Mouse (Mus musculus) brain, embryonic 18.5 days (tissue): ENCODE data around the gene Zdhhc22.

Source experiments
- DNase-seq: peaks from one replicate; pipeline ENCODE4 v3.0.0-alpha.2; 2012; ENCODE audit warnings: low read depth, low spot score

Zdhhc22 gene

DNA sequence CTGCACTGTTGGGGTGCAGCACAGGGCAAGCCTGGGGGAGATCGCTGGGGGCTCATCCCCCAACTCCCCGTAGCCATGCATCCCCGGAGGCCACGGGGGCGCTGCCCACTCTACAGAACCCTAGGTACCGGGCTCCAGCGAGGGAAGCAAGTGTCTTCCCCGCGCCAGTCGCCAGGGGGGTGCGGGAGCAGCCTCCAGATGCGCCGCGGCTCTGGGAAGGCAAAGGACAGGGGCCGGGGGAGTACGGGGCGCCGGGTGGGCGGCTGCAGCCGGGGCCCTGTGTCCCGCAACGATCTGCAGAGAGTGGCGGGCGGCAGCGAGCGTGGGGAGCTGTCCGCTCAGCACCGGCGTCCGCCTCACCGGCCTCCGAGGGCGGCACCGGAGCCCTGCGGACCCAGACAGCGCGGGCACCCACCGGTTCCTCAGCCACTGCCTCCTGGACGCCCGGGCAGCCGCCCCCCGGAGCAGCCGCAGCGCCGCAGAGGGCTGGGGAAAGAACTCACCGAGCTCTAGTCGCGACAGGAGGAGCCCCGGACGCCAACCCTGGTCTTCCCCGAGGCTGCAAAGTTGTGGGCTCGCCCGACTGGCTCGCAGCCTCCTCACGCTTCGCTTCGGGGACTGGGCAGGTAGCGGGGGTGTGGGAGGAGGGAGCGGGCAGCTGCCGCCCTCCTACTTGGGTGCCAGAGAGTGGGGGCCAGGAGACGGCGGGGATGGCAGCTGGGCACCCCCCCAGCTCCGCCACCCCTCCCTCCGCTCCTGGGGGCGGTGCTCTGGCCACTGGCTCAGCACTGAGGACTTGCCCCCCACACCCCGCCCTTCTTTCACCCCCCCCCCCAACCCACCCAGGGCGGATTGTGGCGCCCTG is at the start of gene Zdhhc22:
TSS of gene Zdhhc22 (minus strand) at position 541 of the 865 bp plus-strand sequence.
- no peak for DNase-seq

DNA sequence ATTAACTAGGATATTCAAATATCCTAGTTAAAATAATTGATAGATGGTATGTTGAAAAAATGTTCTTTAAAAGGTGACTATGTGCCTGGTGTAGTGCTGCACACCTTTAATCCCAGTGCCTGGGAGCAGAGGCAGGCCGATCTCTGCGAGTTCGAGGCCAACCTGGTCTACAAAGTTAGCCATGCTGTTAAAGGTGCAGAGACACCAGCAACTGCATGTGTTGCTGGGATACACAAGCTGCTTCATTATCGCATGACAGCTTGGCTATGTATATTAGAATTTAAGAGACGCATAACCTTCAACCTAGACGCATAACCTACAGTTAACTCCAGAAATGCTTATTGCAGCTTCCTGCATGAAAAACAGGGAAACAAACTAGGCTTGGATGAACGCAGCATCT is 46.4 kb upstream of the Zdhhc22 start:
- DNase-seq, result no peak

DNA sequence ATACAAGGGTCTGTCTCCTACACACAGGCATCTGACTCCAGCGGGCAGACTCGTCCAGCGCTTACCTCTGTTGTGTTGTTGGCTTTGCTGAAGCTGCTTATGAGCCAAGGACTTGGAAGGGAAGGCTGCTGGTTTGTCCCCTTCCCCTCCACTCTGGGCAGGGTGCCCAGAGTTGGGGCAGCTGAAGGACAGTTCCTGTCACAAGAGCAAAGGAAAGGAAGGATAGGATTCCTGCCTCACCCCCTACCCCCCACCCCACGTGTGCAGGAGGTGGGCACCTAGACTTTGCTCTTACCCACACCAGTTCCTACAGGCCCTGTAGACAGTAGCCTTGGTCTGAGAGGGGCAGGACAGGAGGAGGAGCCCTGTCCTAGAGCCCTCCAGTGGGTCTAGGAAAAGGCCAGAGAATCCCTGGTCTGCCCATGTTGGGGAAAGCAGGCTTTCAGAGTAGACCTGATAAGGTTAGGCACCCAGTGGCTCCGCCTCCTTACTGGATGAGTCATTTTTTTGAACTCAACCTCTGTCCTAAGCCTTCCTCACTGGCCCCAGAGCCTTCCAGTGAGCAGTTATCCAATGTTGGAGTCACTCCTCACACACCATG is 41.0 kb upstream of the Zdhhc22 start:
- no peak for DNase-seq

DNA sequence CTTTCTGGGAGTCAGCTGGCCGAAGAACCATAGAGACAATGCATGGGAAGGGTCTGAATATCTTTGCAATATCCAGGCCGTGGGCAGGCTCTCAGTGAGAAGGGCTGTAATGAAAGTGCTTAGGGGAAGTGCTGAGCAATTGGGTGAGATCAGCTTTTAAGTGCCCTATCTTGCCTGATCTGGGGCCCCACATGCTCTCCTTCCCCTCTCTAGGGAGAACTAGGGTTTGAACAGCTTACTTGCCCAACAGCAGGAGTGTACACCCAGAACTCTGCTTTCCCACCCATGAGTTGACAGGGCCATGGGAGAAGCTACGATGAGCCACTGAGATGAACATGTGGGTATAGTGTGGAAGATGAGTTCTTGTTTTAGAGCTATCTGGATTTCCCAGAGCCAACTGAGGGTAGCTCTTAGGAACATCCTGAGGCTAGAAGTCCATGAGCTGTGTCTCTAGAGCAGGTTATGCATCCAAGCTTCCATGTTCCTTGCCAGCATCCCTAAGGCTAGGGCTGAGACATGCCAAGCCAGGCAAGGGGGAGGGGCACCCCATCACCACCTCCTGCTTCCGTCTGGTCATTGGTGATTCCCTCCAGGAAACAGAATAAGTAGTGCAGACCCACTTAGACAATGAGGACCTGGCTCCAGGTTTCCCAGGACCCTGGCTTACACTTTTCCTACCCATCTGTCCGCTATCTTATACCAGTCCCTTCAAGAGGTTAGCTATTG is 39.2 kb upstream of the Zdhhc22 start:
- no peak for DNase-seq

DNA sequence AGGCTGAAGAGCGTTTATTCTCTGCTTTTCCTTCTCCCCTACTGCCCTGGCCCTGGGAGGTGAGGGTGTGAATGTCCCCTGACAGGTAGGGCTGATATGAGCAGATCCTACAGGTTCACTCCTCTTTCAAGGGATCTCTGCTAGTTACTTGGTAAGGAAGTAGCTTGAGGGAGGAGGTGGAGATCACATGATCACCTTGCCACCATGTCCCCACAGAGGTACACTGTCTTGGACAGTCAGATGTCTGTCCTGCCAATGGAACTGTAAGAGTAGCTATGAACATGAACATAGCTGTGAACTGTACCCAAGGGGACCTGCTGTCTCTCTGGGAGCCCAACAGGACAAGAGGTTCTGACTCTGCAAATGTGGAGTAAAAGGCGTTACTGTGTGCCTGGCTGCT is 37.8 kb upstream of the Zdhhc22 start:
- no peak for DNase-seq

DNA sequence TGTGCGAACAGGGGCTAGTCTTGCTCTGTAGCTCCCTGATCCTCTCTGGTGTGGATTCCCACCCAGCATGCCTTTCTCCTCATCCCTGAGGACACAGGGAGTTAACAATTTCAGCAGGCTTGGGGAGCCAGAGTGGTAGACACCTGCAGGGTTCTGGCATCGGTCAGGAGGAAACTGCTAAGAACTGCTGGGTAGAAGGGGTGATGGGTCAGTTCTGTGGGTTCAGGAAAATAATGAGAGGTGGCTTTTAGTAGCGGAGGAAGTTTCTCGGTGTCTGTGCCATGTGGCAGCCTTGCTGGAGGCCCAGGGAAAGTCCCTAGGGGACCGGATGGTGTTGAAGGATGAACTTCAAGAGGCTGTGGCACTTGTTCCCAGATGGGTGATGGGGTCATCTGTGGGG is 37.2 kb upstream of the Zdhhc22 start:
- no peak for DNase-seq

DNA sequence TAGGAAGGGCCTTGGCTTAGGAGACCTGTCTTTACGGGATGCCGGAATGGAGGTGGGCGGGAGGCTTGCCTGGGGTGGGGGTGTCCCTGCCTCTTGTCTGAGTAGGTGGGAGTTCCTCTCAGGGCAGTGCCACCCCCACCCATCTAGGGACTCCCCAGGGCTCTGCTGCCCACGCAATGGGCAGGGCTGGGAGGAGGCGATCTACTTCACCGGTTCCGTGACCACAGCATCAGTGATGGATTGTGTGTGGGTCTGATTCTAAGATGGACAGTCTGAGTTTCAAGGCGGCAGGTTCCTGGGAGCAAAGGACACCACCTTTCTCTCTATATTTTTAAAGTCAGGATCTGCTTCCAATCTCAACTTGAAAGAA is 36.6 kb upstream of the Zdhhc22 start:
- DNase-seq, result no peak

DNA sequence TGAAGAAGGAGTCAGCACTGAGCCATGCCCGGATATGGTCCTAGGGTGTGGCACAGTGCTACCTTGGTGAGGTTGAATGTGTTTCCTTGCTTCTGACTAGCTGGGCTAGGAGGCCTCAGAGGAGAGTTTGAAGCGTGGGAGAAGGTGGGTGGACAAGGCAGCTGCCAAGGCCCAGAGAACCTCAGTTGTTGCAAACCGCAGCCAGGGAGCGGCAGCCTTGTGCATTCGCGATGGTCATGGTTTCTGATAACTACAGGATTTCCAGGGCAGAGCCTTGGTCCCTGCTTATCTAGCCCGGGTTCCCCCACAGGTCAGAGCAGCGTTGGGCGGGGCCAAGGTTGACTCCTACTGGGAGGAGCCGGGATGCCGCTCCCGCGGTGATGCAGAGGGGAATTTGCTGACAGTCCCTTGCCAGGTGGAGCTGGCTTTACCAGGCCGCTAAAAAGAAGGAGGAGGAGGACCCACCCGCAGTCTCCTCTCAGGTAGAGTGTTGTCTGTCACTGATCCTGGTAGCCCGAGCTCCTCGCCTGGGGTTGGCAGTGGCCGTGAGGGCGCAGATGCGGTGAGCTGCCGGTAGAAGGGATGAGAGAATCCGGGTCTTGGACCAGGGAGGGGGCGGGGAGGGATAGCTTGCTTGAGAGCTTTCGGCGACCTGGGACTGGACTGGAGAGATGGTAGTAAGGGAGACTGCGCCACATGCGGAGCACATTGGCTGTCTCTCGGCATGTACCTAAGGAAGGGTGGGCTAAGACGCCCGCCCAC is 36.1 kb upstream of the Zdhhc22 start:
- no peak for DNase-seq

DNA sequence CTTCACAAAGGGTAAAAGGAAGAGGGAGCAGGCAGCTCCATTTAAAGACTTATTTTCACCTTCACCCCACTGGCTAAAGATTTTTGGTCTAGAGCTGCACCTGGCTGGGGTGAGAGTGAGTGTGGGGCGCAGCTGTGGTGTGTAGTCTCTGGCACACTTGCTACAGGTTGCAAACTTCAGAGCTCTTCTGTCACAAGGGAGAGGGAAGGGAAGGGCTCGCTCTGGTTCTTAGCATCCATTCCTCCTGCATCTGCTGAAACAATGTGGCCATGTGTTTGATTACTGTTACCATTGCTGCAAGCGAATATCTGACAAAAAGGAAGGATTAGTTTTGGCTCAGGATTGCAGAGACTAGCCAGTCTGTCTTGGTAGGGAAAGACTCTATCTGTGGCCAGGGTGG is 33.2 kb upstream of the Zdhhc22 start:
- DNase-seq, result no peak

DNA sequence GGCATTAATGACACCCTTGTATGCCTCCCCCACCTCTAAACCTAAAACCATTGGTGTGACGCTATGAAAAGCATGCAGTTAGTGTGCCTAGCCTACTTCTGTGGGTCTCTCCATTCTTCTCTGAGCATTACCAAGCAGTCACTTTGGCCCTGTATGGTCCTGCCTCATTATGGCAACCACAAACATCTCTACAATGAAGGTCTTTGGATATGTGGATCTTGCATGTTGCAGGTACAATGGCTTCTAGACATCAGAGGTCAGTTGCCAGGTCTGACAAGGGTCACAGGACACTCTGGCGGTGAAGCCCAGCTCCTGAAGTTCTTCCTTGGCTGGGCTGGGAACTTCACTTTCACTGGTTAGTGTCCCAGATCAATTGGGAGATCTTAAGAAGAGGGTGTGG is 31.8 kb upstream of the Zdhhc22 start:
- no peak for DNase-seq

DNA sequence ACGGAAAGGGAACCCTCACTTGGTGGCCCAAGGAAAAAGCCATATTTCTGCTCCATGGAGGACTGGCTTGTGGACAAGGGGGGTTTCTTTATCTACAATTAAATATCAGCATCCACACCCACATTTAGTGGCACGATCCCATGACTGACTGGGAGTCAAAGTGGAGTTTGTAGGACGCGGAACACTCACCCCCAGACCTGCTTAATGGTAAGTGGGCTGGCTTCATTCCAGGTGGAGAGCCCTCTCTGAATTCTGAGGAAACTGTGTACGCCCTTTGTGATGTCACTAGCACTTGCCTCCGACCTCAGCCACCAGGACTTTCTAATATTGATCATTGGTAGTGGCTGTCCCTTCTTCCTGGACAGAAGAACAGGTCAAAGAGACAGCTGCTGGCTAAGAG is 30.8 kb upstream of the Zdhhc22 start, which contains the start of gene Tmem63c:
TSS of gene Tmem63c (plus strand) at position 301 of the 400 bp plus-strand sequence.
- no peak for DNase-seq

DNA sequence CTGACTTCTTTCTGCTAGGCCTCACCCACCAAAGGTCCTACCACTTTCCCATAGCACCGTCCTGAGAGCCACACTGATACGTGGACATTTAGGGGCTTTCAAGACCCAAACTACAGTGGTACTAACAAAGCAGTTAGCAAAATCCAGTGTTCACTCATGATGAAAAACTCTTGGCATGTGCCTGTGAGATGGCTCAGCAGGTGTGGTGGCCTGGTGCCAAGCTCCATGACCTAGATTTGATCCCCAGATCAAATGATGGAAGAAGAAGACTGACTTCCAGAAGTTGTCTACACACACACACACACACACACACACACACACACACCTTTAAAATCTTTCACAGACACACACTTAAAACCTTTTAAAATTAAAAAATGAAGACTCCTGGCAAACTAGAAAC is 28.5 kb upstream of the Zdhhc22 start:
- no peak for DNase-seq

DNA sequence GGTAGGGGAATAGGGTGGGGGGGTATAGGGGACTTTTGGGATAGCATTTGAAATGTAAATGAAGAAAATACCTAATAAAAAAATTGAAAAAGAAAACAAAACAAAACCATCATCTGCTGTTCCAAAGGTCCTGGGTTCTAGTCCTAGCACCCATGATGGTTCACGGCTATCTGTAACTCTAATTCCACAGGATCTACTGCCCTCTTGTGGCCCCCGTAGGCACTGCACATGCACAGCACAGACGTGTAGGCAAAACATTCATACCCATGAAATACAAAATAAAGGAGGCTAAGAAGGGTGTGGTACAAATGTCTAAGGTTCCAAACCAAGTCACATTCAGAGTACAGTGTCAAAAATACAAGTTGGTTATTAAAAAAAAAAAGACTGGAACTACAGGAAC is 26.8 kb upstream of the Zdhhc22 start:
- DNase-seq, result no peak

DNA sequence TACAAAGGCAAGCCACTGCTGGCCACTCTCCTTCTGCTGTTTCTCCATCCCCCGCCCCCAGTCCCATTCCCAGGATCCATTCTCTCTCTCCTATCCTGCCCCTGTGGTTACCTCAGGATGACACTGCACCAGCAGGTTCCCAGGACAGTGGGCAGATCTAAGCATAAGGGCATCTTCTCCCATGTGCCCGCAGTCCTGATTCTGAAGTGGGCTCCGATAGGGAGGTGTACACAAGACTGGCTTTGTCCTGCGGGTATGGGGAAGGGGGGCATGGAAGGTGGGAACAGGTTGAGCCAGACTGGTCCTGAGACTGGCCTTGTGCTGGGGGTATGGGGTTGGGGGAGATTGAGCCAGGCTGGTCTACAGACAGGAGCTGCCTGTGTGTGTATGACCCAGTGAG is 14.4 kb upstream of the Zdhhc22 start:
- no peak for DNase-seq

DNA sequence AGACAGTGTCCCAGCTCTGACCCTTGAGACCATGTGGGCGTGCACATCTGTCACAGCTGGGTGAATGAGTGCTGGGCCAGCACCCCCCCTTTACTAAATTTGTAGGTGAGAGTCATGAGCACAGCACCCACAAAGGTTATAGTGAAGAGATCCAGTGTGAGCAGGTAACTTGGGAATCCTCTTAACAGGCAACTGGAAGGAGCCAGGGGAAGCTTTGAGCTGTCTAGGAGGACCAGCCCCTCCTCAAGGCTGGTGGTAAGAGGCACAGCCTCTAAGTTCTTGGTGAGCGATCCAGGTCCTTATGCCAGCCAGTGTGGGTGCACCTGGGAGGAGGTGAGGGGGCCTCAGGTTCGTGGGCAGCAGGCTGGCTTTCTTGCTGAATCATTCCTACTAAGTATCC is 13.4 kb upstream of the Zdhhc22 start:
- DNase-seq, result no peak

DNA sequence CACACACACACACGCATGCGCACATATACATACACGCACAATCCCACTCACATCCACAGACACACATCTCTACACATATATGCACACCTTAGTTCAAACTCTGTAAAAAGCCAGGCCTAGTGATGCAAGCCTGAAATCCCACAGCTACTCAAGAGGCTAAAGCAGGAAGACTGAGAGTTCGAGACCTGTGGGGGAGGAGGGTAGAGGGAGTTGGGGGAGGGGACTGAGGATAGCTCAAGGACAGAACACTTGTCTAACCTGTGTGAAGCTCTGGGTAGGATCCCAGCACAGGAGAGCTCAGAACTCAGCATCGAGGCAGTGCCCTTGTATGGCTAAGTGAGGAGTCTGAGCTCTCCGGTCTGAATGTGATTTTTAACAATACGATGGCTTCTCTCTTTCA is 12.6 kb upstream of the Zdhhc22 start:
- no peak for DNase-seq

DNA sequence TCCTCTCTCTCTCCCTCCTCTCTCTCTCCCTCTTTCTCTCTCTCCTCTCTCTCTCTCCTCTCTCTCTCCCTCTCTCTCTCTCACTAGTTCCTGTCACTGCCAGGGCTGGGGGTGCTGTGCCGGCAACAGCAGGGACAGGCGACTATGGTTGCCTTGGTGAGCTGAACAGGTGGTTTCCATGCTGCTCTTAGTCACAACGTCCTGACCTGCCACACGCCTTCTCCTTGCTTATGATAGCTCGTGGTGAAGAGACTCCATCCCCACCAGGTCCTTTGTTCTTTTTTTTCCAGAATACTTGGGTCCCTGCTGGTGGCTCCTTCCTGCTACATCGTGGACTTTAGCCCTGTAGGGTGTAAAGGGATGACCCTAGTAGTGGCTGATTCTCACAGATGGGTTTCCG is 12.0 kb upstream of the Zdhhc22 start:
- no peak for DNase-seq

DNA sequence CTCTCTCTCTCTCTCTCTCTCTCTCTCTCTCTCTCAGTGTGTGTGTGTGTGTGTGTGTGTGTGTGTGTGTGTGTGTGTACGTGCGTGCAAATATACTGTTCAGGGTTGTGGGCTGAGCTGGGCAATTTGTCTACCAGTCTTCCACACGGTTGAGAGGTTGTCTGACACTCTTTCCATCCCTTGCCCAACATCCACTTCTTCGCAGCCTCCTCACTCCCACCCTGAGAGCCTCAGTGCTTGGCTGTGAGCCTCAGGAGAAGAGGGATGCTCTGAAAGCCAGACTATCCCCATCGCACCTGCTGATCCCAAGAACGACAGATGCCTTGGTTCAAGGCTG is 10.6 kb upstream of the Zdhhc22 start:
- DNase-seq, result no peak

DNA sequence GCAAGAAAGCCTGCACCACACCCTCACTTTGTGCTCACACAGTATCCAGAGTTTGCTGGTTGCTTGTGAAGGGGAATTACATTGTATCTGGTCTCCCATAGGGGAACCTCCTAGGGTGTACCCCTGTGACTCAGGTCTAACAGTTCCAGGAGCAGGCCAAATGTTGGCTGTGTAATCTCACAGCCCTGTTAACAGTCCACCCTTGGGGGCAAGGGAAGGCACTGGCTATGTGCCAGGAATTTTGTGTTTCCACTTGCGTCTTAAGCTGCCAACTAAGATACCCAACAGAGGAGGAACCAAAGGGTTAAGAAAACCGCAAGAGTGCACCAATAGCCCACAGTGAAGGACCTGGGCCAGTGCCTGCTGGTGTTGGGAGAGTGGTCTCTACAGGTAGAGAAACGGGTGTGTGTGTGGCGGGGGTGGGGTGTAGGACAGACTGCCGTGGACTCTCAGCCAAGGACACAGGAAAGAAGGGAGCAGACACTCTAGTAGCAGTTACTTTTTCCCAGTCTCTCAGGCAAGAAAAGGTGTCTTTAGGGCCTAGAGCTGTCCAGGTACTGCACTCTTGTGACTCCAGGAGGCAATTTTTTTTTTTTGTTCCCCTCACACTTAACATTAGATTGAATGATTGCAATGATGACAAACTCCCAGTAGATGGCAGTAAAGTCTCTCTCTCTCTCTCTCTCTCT is 10.1 kb upstream of the Zdhhc22 start:
- no peak for DNase-seq

DNA sequence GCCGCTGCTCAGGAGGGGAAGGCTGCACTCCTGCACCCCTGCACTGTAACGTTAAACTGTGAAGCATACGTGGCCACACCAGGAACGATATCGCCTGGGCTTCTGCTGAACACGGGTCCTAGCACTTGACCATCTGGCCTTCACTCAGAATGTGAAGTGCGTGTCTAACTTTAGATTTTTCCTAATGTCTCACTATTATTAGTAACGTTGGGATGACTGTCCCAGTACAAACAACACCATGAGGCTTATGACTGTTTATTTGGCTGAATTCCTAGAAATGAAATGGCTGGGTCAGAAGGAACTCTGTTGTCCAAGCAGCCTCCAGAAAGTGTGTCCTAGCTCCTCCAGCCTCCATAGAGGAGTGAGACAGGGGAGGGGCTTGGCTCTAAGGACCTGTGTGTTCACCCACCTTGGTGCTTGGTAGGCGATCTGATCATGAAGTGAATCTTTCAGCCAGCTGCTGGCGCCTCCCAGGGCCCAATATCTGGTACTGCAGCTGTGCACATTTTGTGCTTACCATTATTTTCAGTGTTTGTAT is 9.1 kb upstream of the Zdhhc22 start:
- DNase-seq, result no peak

DNA sequence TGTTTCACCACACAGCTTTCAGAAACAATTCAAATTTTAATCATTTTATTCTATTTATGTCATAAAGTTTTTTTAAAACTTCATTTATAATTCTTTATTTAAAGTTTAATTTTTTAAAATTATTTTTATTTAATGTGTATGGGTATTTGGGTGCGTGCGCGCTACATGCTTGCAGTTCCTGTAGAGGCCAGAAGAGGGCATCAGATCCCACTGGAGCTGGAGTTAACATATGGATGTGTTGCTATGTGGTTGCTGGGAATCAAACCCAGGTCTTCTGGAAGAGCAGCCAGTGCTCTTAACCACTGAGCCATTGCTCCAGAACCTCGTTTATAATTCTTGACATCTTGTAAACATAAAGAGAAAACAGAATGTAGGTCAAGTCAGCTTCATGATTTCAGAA is 8.5 kb upstream of the Zdhhc22 start:
- DNase-seq, result no peak
